Mouse (Mus musculus): ENCODE results near the gene Prkar2a. TPM values are rescaled to one million over a fixed set of nuclear protein-coding genes. Genes with fewer than 3 reads are reported as not detected.

Gene Prkar2a
- polyA plus RNA-seq, 1 experiment from 2014 or later = 57.3 TPM

GRCm38 (mm10) chr9:108753976-108754375, 64.9 kb downstream of the Prkar2a start:
- Histone ChIP-seq H3K27me3 (ENCODE audit: control insufficient read depth, insufficient read depth, low read depth, low read length) (no peaks in the 10 kb centered on the region), H3K4me1 (ENCODE audit: control insufficient read depth, insufficient read depth, low read length) (no peaks in the 10 kb centered on the region), H3K36me3 (ENCODE audit: control insufficient read depth, insufficient read depth, low read length) (no peaks in the 10 kb centered on the region), H3K9me3 (replicated peaks; ENCODE audit: control insufficient read depth, low read length, poor library complexity, severe bottlenecking) (no peaks in the 10 kb centered on the region), H3K4me3 (ENCODE audit: low read depth, low read length) (no peak overlapping the region), H3K4me2 (ENCODE audit: low read length) (no peak overlapping the region), H3K9ac (ENCODE audit: low read depth, low read length) (no peak overlapping the region), H3K27ac (ENCODE audit: low read length) (no peak overlapping the region)
- ATAC-seq = no peak
- WGBS = 88% methylated on average over 3 of the region's 3 CpGs

GRCm38 (mm10) chr9:108754423-108754822, 65.3 kb downstream of the Prkar2a start:
- no peak overlapping the region for H3K4me3 ChIP-seq (ENCODE audit: low read depth, low read length)
- no peaks in the 10 kb centered on the region for H3K27me3 ChIP-seq (ENCODE audit: control insufficient read depth, insufficient read depth, low read depth, low read length)
- 84% methylated on average over 5 of the region's 5 CpGs for WGBS
- H3K9ac ChIP-seq (ENCODE audit: low read depth, low read length) = no peak overlapping the region
- H3K9me3 ChIP-seq (replicated peaks; ENCODE audit: control insufficient read depth, low read length, poor library complexity, severe bottlenecking) = no peaks in the 10 kb centered on the region
- H3K4me1 ChIP-seq (ENCODE audit: control insufficient read depth, insufficient read depth, low read length) = no peaks in the 10 kb centered on the region
- no peaks in the 10 kb centered on the region for H3K36me3 ChIP-seq (ENCODE audit: control insufficient read depth, insufficient read depth, low read length)
- no peak for ATAC-seq
- no peak overlapping the region for H3K27ac ChIP-seq (ENCODE audit: low read length)
- no peak overlapping the region for H3K4me2 ChIP-seq (ENCODE audit: low read length)

DNA sequence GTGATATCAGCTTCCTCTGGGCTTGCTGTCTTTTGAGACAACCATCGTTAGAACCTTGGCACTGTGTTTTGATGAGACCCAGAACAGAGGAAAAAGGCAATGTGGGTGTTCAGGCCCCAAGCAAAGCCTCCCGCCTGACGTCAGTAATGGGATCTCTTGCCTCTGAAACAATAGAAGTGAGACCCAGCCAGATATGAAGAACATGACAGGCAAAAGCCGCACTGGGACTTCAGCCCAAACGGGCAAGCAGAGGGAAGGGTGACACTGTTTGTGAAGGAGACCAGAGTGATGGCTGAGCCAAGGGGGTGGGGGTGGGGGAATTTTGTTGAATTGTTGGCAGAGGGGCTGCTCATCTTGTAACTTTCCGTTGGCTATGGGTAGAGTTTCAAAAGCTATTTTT, 68.3 kb downstream of the Prkar2a start:
- Histone ChIP-seq H3K4me1 (ENCODE audit: control insufficient read depth, insufficient read depth, low read length) (no peaks in the 10 kb centered on the region), H3K9me3 (replicated peaks; ENCODE audit: control insufficient read depth, low read length, poor library complexity, severe bottlenecking) (no peaks in the 10 kb centered on the region), H3K27ac (ENCODE audit: low read length) (no peak overlapping the region), H3K4me3 (ENCODE audit: low read depth, low read length) (no peak overlapping the region), H3K9ac (ENCODE audit: low read depth, low read length) (no peak overlapping the region), H3K27me3 (ENCODE audit: control insufficient read depth, insufficient read depth, low read depth, low read length) (no peaks in the 10 kb centered on the region), H3K4me2 (ENCODE audit: low read length) (no peak overlapping the region), H3K36me3 (ENCODE audit: control insufficient read depth, insufficient read depth, low read length) (no peaks in the 10 kb centered on the region)
- no peak for ATAC-seq
- 68% methylated on average over 6 of the region's 6 CpGs for WGBS

GRCm38 (mm10) chr9:108759121-108759520, 70.0 kb downstream of the Prkar2a start:
- H3K4me3 ChIP-seq (ENCODE audit: low read depth, low read length) = no peak overlapping the region
- no peaks in the 10 kb centered on the region for H3K9me3 ChIP-seq (replicated peaks; ENCODE audit: control insufficient read depth, low read length, poor library complexity, severe bottlenecking)
- no peak for ATAC-seq
- H3K4me1 ChIP-seq (ENCODE audit: control insufficient read depth, insufficient read depth, low read length) = no peaks in the 10 kb centered on the region
- no peak overlapping the region for H3K4me2 ChIP-seq (ENCODE audit: low read length)
- H3K27me3 ChIP-seq (ENCODE audit: control insufficient read depth, insufficient read depth, low read depth, low read length) = no peaks in the 10 kb centered on the region
- WGBS = 96% methylated on average over 20 of the region's 20 CpGs
- H3K36me3 ChIP-seq (ENCODE audit: control insufficient read depth, insufficient read depth, low read length) = no peaks in the 10 kb centered on the region
- no peak overlapping the region for H3K27ac ChIP-seq (ENCODE audit: low read length)
- no peak overlapping the region for H3K9ac ChIP-seq (ENCODE audit: low read depth, low read length)

GRCm38 (mm10) chr9:108759805-108760204, 70.7 kb downstream of the Prkar2a start:
- WGBS = 56% methylated on average over 2 of the region's 2 CpGs
- no peak overlapping the region for H3K4me3 ChIP-seq (ENCODE audit: low read depth, low read length)
- H3K9me3 ChIP-seq (replicated peaks; ENCODE audit: control insufficient read depth, low read length, poor library complexity, severe bottlenecking) = no peaks in the 10 kb centered on the region
- no peaks in the 10 kb centered on the region for H3K27me3 ChIP-seq (ENCODE audit: control insufficient read depth, insufficient read depth, low read depth, low read length)
- H3K36me3 ChIP-seq (ENCODE audit: control insufficient read depth, insufficient read depth, low read length) = no peaks in the 10 kb centered on the region
- no peak overlapping the region for H3K27ac ChIP-seq (ENCODE audit: low read length)
- no peak overlapping the region for H3K9ac ChIP-seq (ENCODE audit: low read depth, low read length)
- ATAC-seq = no peak
- H3K4me1 ChIP-seq (ENCODE audit: control insufficient read depth, insufficient read depth, low read length) = no peaks in the 10 kb centered on the region
- H3K4me2 ChIP-seq (ENCODE audit: low read length) = no peak overlapping the region

DNA sequence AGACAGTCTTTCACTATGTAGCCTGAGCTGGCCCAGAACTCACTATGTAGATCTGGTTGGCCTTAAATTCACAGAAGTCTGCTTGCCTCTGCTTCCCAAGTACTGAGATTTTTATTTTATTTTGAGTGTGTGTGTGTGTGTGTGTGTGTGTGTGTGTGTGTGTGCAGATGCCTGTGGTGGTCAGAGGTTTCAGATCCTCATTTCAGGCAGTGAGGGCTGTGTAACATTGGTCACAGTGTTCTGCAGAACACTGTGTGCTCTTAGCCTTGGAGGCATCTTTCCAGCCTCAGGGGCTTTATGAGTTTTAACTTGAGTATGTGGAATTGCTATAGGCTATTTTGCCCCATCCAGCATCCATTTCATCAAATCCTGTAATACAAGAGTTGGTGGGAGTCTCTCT, 72.4 kb downstream of the Prkar2a start:
- H3K27ac ChIP-seq (ENCODE audit: low read length) = no peak overlapping the region
- no peaks in the 10 kb centered on the region for H3K9me3 ChIP-seq (replicated peaks; ENCODE audit: control insufficient read depth, low read length, poor library complexity, severe bottlenecking)
- no peak overlapping the region for H3K4me3 ChIP-seq (ENCODE audit: low read depth, low read length)
- H3K9ac ChIP-seq (ENCODE audit: low read depth, low read length) = no peak overlapping the region
- no peaks in the 10 kb centered on the region for H3K36me3 ChIP-seq (ENCODE audit: control insufficient read depth, insufficient read depth, low read length)
- no peak overlapping the region for H3K4me2 ChIP-seq (ENCODE audit: low read length)
- H3K4me1 ChIP-seq (ENCODE audit: control insufficient read depth, insufficient read depth, low read length) = no peaks in the 10 kb centered on the region
- no peak for ATAC-seq
- no peaks in the 10 kb centered on the region for H3K27me3 ChIP-seq (ENCODE audit: control insufficient read depth, insufficient read depth, low read depth, low read length)

GRCm38 (mm10) chr9:108764971-108765370, 75.9 kb downstream of the Prkar2a start:
- H3K4me3 ChIP-seq (ENCODE audit: low read depth, low read length) = no peak overlapping the region
- no peaks in the 10 kb centered on the region for H3K9me3 ChIP-seq (replicated peaks; ENCODE audit: control insufficient read depth, low read length, poor library complexity, severe bottlenecking)
- H3K36me3 ChIP-seq (ENCODE audit: control insufficient read depth, insufficient read depth, low read length) = no peaks in the 10 kb centered on the region
- no peaks in the 10 kb centered on the region for H3K4me1 ChIP-seq (ENCODE audit: control insufficient read depth, insufficient read depth, low read length)
- H3K27me3 ChIP-seq (ENCODE audit: control insufficient read depth, insufficient read depth, low read depth, low read length) = no peaks in the 10 kb centered on the region
- no peak for ATAC-seq
- no peak overlapping the region for H3K9ac ChIP-seq (ENCODE audit: low read depth, low read length)
- no peak overlapping the region for H3K4me2 ChIP-seq (ENCODE audit: low read length)
- whole genome bisulfite sequencing = 81% methylated on average over 10 of the region's 10 CpGs
- H3K27ac ChIP-seq (ENCODE audit: low read length) = no peak overlapping the region

- Histone ChIP-seq H3K4me3 (ENCODE audit: low read depth, low read length) (no peak overlapping the region), H3K27ac (ENCODE audit: low read length) (no peak overlapping the region), H3K27me3 (ENCODE audit: control insufficient read depth, insufficient read depth, low read depth, low read length) (no peaks in the 10 kb centered on the region), H3K4me1 (ENCODE audit: control insufficient read depth, insufficient read depth, low read length) (no peaks in the 10 kb centered on the region; the same call in 1 of the 2 replicates), H3K9ac (ENCODE audit: low read depth, low read length) (no peak overlapping the region), H3K4me2 (ENCODE audit: low read length) (no peak overlapping the region), H3K9me3 (replicated peaks; ENCODE audit: control insufficient read depth, low read length, poor library complexity, severe bottlenecking) (no peaks in the 10 kb centered on the region), H3K36me3 (ENCODE audit: control insufficient read depth, insufficient read depth, low read length) (no peaks in the 10 kb centered on the region)
- no peak for ATAC-seq
- WGBS = 90% methylated on average over 4 of the region's 4 CpGs
These were observed 87.5 kb downstream of the Prkar2a start for GRCm38 (mm10) chr9:108776614-108777013.

- Histone ChIP-seq H3K4me1 (ENCODE audit: control insufficient read depth, insufficient read depth, low read length) (no peaks in the 10 kb centered on the region; the same call in 1 of the 2 replicates), H3K27ac (ENCODE audit: low read length) (no peak overlapping the region), H3K4me2 (ENCODE audit: low read length) (no peak overlapping the region), H3K27me3 (ENCODE audit: control insufficient read depth, insufficient read depth, low read depth, low read length) (no peaks in the 10 kb centered on the region), H3K4me3 (ENCODE audit: low read depth, low read length) (no peak overlapping the region), H3K9ac (ENCODE audit: low read depth, low read length) (no peak overlapping the region), H3K36me3 (ENCODE audit: control insufficient read depth, insufficient read depth, low read length) (no peaks in the 10 kb centered on the region), H3K9me3 (replicated peaks; ENCODE audit: control insufficient read depth, low read length, poor library complexity, severe bottlenecking) (no peaks in the 10 kb centered on the region)
- ATAC-seq = no peak
- 86% methylated on average over 4 of the region's 4 CpGs for WGBS
These were observed 88.2 kb downstream of the Prkar2a start for GRCm38 (mm10) chr9:108777276-108777675.

DNA sequence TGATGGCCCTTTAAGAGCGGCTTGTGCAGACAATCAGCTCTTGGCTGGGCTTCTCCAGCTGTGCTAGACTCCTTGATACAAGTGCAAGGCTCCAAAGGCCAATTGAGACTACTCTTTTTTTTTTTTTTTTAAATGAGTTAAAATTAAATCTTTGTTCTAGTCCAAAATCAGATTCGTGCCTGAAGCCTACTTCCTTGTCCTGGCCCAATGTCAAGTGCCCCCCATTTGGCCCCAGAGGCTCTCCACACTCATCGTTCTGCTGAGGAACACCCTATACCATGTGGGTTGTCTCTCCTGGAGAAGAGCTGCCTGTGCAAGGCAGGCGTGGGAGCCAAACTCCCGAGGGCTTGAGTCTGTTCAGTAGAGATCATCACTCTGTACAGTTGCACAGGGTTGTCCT, 91.8 kb downstream of the Prkar2a start:
- H3K9ac ChIP-seq (ENCODE audit: low read depth, low read length) = no peak overlapping the region
- no peaks in the 10 kb centered on the region for H3K9me3 ChIP-seq (replicated peaks; ENCODE audit: control insufficient read depth, low read length, poor library complexity, severe bottlenecking)
- no peak overlapping the region for H3K4me3 ChIP-seq (ENCODE audit: low read depth, low read length)
- H3K4me2 ChIP-seq (ENCODE audit: low read length) = no peak overlapping the region
- H3K4me1 ChIP-seq (ENCODE audit: control insufficient read depth, insufficient read depth, low read length) = peaks cover 17% of the 10 kb centered on the region
- no peaks in the 10 kb centered on the region for H3K36me3 ChIP-seq (ENCODE audit: control insufficient read depth, insufficient read depth, low read length)
- WGBS = 69% methylated on average over 5 of the region's 5 CpGs
- H3K27me3 ChIP-seq (ENCODE audit: control insufficient read depth, insufficient read depth, low read depth, low read length) = no peaks in the 10 kb centered on the region
- ATAC-seq = no peak
- H3K27ac ChIP-seq (ENCODE audit: low read length) = no peak overlapping the region
